Mouse (Mus musculus) adrenal gland, postnatal 36 days (tissue): Measurements from ENCODE around the gene Gm21425. TPM values are rescaled to one million over a fixed set of nuclear protein-coding genes. Genes with fewer than 3 reads are reported as not detected.
"Not testable (repeated sequence)": the region's sequence is repeated elsewhere in the genome, so short reads cannot be mapped to it uniquely, and the experiment has no call there.

Experiments
- DNase-seq, 2 experiments: peaks; one replicate each; pipeline ENCODE4 v3.0.0; 2021; ENCODE audit warnings: mixed read lengths in 1 of 2
- long read RNA-seq, 2 experiments: library from polyadenylated mRNA; stranded (forward); transcript quantifications; one replicate each; pipeline ENCODE4 v2.0.0; 2021; ENCODE audit warnings: borderline sequencing depth in 2 of 2
- total RNA-seq, 2 experiments: library from RNA; stranded (reverse); gene quantifications; 2 replicates each; pipeline ENCODE4 v1.2.3; 2021

Gm21425 gene
- not detected for total RNA-seq
- long read RNA-seq, experiment 1: 0 reads
- long read RNA-seq, experiment 2: 0 reads

DNA sequence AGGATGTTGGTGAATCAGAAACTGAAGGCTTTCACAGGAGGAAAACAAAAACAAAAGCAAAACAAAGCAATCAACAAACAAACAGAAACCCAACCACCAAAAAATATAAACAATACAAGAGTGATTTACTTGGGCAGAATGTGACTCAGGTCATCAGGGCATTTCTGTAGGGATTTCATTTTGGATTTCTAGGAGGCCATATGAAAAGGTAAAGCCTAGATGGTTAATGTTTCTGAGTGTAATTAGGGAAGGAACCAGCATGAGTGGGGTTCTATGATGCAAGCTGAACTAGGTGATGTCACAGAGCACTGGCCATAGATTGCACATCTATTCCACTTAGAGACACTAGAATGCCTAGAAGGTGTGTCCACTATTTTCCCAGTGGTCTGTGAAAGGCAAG lies at the start of gene Gm21425:
Gene Gm21425 (plus strand): TSS at position 301 of the 400 bp plus-strand sequence.
- DNase-seq: not testable (repeated sequence)

- DNase-seq: not testable (repeated sequence)
These were observed 28.4 kb upstream of the Gm21425 start, which contains the start of gene Gm21891 for GRCm38 (mm10) chrY:13133392-13133791. Gm21891 (minus strand) TSS chrY:13133492.

Other genes with a start within 250 kb of the Gm21425 start
- not detected for gene Gm20807, start 119.1 kb upstream of the Gm21425 start, total RNA-seq
- not detected for gene Gm21891, start 28.5 kb upstream of the Gm21425 start, total RNA-seq
- gene Gm21828, start 62.0 kb downstream of the Gm21425 start, total RNA-seq: not detected
- gene Gm21440, start 90.4 kb downstream of the Gm21425 start, total RNA-seq: not detected
- gene Gm21454, start 90.5 kb downstream of the Gm21425 start, total RNA-seq: not detected
- not detected for gene Gm21725, start 187.1 kb downstream of the Gm21425 start, total RNA-seq